Mouse (Mus musculus) midbrain, embryonic 14.5 days (tissue): ENCODE results near the gene Timeless. TPM values are rescaled to one million over a fixed set of nuclear protein-coding genes. Genes with fewer than 3 reads are reported as not detected.
"Not testable (repeated sequence)": the region's sequence is repeated elsewhere in the genome, so short reads cannot be mapped to it uniquely, and the experiment has no call there.

ENCODE experiments used
- ATAC-seq: fragments of 200-750 bp; cut with Nextera tagmentation; 2 replicates; pipeline ENCODE4 v1.8.0; 2017; ENCODE audit warnings: moderate number of reproducible peaks, moderate library complexity; ENCODE audit not compliant: low FRiP score, low TSS enrichment
- DNase-seq: peaks from one replicate; pipeline ENCODE4 v3.0.0-alpha.2; 2015
- H3K27ac ChIP-seq: fragments of 300-500 bp; sonication (generic); replicated peaks from 2 replicates; pipeline ENCODE4 v1.5.1; 2014; ENCODE audit warnings: mild to moderate bottlenecking, low read depth, low read length, moderate library complexity
- H3K27me3 ChIP-seq: fragments of 300-500 bp; sonication (generic); 2 replicates; pipeline ENCODE4 v1.6.1; 2014; ENCODE audit warnings: low read length, control low read depth, mixed read lengths; ENCODE audit not compliant: control insufficient read depth, insufficient read depth
- H3K36me3 ChIP-seq: fragments of 300-500 bp; sonication (generic); 2 replicates; pipeline ENCODE4 v1.6.1; 2014; ENCODE audit warnings: low read length, control low read depth; ENCODE audit not compliant: control insufficient read depth, insufficient read depth
- H3K4me1 ChIP-seq: fragments of 300-500 bp; sonication (generic); 2 replicates; pipeline ENCODE4 v1.6.1; 2014; ENCODE audit warnings: mild to moderate bottlenecking, antibody characterized with exemption, low read length, control low read depth; ENCODE audit not compliant: control insufficient read depth, insufficient read depth
- H3K4me2 ChIP-seq: fragments of 300-500 bp; sonication (generic); 2 replicates; pipeline ENCODE4 v1.6.1; 2014; ENCODE audit warnings: mild to moderate bottlenecking, low read length, moderate library complexity
- H3K4me3 ChIP-seq: fragments of 300-500 bp; sonication (generic); replicated peaks from 2 replicates; pipeline ENCODE4 v1.5.1; 2014; ENCODE audit warnings: low read depth, low read length
- H3K9ac ChIP-seq: fragments of 300-500 bp; sonication (generic); replicated peaks from 2 replicates; pipeline ENCODE4 v1.6.1; 2014; ENCODE audit warnings: mild to moderate bottlenecking, low read length, moderate library complexity
- H3K9me3 ChIP-seq: fragments of 300-500 bp; sonication (generic); 2 replicates; pipeline ENCODE4 v1.6.1; 2016; ENCODE audit warnings: low read length, control low read depth, mixed read lengths; ENCODE audit not compliant: control insufficient read depth
- WGBS: fragments of 180-500 bp; shearing (Covaris S2); extraction: QIAGEN DNeasy Blood & Tissue Kit; methylation state at CpG from one replicate; pipeline ENCODE4 v1.1.7; 2014; 5-methylcytosine and 5-hydroxymethylcytosine counted together
- polyA plus RNA-seq: library from polyadenylated mRNA; unstranded; fragments of >200 nt; fragmentation: Nextera tagmentation; extraction: Ambion mirVana; gene quantifications from 2 replicates; pipeline ENCODE4 v1.2.1, GENCODE M21; 2014

The Timeless gene
- polyA plus RNA-seq, 1 experiment from 2014 or later: 19.5 TPM

DNA sequence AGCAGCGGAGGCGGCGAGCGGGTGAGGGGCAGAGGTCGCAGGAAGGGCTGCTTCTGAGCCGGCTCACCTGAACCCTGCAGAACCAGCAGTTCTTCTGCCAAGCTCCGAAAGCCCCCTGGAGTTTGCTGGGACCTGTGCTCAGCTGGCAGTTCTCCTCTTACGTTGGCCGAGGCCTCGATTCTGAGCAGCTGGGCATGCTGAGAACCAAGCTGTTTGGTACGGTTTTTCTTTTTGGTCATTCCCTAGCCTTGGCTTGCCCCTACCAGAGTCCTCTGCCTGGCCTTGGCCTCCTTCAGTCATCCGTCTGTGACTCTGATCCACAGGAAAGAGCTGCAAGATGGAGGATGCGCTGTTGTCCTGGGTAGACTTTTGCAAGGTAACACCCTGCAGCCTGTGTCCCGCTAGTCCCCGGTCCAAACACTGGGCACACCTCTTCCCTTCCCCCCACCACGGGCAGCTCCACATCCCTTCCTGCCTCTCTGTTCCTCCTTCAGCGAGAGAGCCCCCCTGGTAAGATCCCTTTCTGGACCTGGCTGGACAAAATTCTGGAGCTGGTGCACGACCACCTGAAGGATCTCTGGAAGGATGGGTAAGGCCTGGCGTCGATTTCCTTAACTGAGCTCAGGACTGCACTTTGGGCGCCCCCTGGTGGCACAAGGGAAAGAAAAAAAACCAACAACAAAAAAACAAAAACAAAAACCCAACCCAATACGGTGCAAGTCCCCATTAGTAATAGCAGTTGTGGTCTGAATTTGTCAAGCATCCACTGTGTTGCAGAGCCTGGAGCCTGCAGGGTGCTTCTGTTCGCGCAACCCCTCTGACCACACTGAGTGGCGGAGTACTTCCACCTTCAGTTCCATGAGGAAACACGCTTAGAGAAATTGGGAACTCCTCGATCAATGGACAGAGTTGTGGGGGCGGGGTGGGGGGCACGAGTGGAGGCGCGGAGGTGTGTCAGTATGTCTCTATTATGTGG is 52.0 kb downstream of the Timeless start:
- WGBS: 67% methylated on average over 31 of the region's 31 CpGs
- peaks cover 72% of the 10 kb centered on the region for H3K36me3 ChIP-seq
- H3K4me1 ChIP-seq: no peaks in the 10 kb centered on the region
- DNase-seq (peak; percentile 88), ATAC-seq (no peak)
- H3K9ac ChIP-seq: no peak overlapping the region
- no peak overlapping the region for H3K27ac ChIP-seq
- no peak overlapping the region for H3K4me3 ChIP-seq
- H3K4me2 ChIP-seq: no peak overlapping the region
- no peaks in the 10 kb centered on the region for H3K9me3 ChIP-seq
- no peaks in the 10 kb centered on the region for H3K27me3 ChIP-seq

DNA sequence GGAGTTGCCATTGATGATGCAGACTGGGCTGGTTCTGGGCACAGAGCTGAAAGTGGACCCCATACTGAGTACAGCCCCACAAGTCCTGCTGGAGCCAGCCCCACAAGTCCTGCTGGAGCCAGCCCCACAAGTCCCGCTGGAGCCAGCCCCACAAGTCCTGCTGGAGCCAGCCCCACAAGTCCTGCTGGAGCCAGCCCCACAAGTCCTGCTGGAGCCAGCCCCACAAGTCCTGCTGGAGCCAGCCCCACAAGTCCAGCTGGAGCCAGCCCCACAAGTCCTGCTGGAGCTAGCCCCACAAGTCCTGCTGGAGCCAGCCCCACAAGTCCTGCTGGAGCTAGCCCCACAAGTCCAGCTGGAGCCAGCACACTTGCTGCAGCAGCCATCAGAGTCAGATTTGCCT is 58.7 kb downstream of the Timeless start:
- H3K9ac ChIP-seq, H3K4me2 ChIP-seq, H3K4me1 ChIP-seq, DNase-seq, H3K27ac ChIP-seq, H3K9me3 ChIP-seq, H3K4me3 ChIP-seq, H3K27me3 ChIP-seq, ATAC-seq: not testable (repeated sequence)
- H3K36me3 ChIP-seq: peaks cover 43% of the 10 kb centered on the region
- 92% methylated on average over 1 of the region's 1 CpGs for WGBS

DNA sequence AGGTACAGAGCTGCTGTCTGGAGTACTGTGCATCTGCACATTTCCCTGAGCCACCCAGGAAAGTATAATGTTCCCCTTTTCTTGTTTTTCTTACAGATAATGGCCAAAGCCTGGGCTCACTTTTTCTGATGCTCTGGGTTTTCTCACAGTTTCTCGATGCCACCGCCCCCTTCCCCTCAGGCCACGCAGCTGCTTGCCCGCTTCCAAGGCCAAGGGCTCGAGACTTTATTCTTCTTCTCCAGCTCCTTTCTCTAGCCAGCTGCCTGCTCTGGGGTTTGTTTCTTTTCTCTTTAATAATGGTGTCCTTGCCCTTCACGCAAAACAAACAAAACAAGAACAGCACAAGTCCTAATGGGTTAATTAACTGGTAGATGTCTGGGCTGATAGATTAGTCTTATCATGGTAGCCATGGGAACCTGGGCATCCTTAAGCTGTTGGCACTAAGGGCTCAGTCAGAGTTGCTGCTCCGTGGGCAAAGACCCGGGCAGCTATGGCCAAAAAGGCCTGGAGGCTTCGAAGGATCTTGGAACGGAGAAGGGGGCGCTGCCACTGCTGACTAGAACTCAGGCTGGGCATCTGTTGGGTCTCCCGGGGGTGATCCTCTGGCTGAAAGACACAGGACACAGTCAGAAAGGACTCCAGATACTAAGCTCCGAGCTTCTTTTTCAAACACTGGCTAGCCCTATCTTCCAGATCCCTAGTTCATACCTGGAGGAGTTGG is 64.7 kb downstream of the Timeless start:
- Histone ChIP-seq H3K9me3 (no peaks in the 10 kb centered on the region), H3K27ac (no peak overlapping the region), H3K9ac (no peak overlapping the region), H3K4me3 (no peak overlapping the region), H3K27me3 (no peaks in the 10 kb centered on the region), H3K36me3 (peaks cover 15% of the 10 kb centered on the region), H3K4me2 (no peak overlapping the region), H3K4me1 (no peaks in the 10 kb centered on the region)
- ATAC-seq (no peak), DNase-seq (no peak)
- 75% methylated on average over 13 of the region's 13 CpGs for WGBS

DNA sequence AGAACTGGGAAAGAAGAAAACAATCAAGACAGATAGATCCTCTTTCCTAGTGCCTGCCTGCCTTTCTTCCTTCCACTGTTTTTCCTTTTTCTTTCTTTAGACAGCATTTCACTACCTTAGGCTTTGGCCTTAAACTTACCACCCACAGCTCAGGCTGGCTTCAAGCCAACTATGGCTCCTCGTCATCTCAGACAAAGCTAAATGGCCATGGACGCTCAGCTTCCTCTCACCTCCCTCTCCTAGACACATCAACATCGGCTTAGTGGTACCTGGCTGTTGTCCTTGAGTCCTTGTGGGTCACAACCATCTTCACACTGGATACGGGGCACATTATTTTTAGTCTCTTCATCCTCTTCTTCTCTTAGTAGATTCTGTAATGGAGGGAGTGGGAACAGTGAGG is 65.4 kb downstream of the Timeless start:
- ATAC-seq (no peak), DNase-seq (no peak)
- H3K27me3 ChIP-seq: no peaks in the 10 kb centered on the region
- no peak overlapping the region for H3K4me3 ChIP-seq
- H3K9me3 ChIP-seq: no peaks in the 10 kb centered on the region
- no peak overlapping the region for H3K9ac ChIP-seq
- no peak overlapping the region for H3K27ac ChIP-seq
- H3K36me3 ChIP-seq: peaks cover 9% of the 10 kb centered on the region
- no peak overlapping the region for H3K4me2 ChIP-seq
- H3K4me1 ChIP-seq: peaks cover 1% of the 10 kb centered on the region
- 81% methylated on average over 4 of the region's 4 CpGs for WGBS

DNA sequence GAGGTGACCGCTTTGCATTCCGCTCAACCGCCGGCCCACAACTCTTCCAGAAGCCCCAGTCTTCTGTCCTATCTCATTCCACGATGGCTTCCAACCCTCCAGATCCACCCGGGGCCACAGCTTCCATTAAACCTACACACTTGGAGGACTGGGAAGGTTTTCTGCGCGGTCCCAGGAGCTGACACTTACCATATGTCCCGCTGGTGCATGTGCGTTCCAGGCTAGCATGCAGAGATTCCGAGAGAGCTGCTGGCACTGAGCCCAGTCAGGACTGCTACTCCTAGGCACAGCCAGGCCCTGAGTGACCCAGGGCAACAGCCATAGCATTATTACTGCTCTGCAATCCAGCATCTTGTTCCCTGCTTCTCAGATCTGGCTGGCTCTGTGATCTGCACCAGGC is 65.8 kb downstream of the Timeless start:
- 82% methylated on average over 11 of the region's 11 CpGs for whole genome bisulfite sequencing
- ATAC-seq: no peak
- Histone ChIP-seq H3K4me2 (no peak overlapping the region), H3K9me3 (no peaks in the 10 kb centered on the region), H3K27ac (no peak overlapping the region), H3K36me3 (peaks cover 5% of the 10 kb centered on the region), H3K9ac (no peak overlapping the region), H3K4me3 (no peak overlapping the region), H3K27me3 (no peaks in the 10 kb centered on the region), H3K4me1 (peaks cover 5% of the 10 kb centered on the region)
- no peak for DNase-seq

DNA sequence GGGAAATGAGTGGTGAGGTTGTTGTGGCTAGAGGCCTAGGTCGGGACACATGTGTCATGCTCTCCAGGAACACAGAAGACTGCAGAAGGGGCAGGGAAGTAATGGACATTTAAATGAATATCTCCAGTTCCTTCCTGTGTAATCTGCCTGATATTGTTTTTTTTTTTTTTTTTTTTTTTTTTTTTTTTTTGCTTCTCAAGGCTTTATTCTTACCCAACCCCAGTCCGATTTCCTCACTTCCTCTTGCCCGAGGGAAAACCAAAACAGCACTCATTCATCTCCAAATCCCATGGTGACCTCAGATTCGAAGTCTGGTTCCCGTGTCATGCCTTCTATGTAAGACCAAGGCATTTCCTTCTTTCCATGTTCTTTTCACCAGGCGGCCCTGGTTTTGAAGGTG is 66.4 kb downstream of the Timeless start:
- Histone ChIP-seq H3K9me3 (no peaks in the 10 kb centered on the region), H3K4me1 (peaks cover 6% of the 10 kb centered on the region), H3K4me2 (no peak overlapping the region), H3K27me3 (no peaks in the 10 kb centered on the region), H3K27ac (no peak overlapping the region), H3K4me3 (no peak overlapping the region), H3K9ac (no peak overlapping the region), H3K36me3 (no peaks in the 10 kb centered on the region)
- DNase-seq (no peak), ATAC-seq (no peak)
- 78% methylated on average over 6 of the region's 6 CpGs for WGBS

DNA sequence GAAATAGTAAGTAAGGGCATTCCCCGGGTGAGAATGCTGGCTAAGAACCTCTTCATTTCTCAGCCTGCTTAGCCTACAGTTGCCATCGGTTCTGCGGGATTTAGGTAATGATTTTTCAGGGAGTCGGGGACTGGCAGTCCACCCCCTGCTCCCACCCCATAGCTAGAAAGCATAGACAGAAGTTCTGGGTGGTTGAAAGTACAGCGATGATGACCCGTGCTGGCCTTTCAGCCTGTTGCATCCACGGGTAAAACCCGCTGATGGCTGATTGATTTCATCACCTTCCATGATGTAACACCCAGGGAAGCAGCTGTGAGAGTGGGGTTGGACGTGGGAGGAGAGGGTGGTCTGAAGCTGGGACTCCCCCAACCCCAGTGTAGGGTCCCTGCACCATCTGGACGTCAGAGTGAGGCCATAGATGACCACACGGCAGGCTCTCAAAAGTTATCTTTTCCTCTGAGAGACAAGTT is 66.9 kb downstream of the Timeless start, which contains the start of gene Il23a:
Gene Il23a, minus strand, starts transcription at position 51 of the 470 bp plus-strand sequence.
- 83% methylated on average over 11 of the region's 11 CpGs for WGBS
- H3K27ac ChIP-seq: no peak within 1 kb of the TSS
- no peak within 1 kb of the TSS for H3K9ac ChIP-seq
- no peaks in the 10 kb centered on the region for H3K27me3 ChIP-seq
- no peaks in the 10 kb centered on the region for H3K36me3 ChIP-seq
- no peak within 1 kb of the TSS for H3K4me2 ChIP-seq
- no peaks in the 10 kb centered on the region for H3K9me3 ChIP-seq
- peaks cover 7% of the 10 kb centered on the region for H3K4me1 ChIP-seq
- H3K4me3 ChIP-seq: no peak within 1 kb of the TSS
- no peak for ATAC-seq
- no peak for DNase-seq

DNA sequence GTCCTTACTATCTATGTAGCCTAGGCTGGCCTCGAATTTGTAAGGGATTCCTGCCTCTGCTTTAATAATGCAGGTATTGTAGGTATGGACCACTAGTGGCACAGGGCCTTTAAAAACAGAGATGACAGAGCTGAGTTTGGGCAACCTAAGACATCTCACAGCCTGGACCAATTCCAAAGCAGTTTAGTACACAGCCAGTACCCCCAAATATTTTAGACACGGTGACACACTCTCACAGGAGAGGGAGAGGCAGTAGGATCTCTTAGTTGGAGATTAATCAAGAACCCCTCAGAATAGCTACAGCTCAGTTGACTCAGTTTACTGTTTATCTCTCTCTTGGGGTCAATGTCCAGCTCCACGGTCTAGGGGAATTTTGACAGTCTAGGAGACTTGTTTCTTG is 70.5 kb downstream of the Timeless start:
- DNase-seq (no peak), ATAC-seq (no peak)
- Histone ChIP-seq H3K9me3 (no peaks in the 10 kb centered on the region), H3K9ac (peak overlapping the region; percentile 64), H3K4me1 (peaks cover 17% of the 10 kb centered on the region), H3K4me3 (peak overlapping the region; percentile 42), H3K27ac (peak overlapping the region; percentile 95), H3K36me3 (no peaks in the 10 kb centered on the region), H3K4me2 (peak overlapping the region; percentile 70), H3K27me3 (no peaks in the 10 kb centered on the region)
- WGBS: 41% methylated on average over 3 of the region's 3 CpGs
